Mouse (Mus musculus): Measurements from ENCODE around the gene Ano10.

- TF ChIP-seq CTCF (IDR thresholded peaks at IDR 0.05; ENCODE audit: low read depth, low read length) (no peak), GATA2 (IDR thresholded peaks at IDR 0.05; ENCODE audit: borderline replicate concordance, low read depth, low read length) (no peak)
Observed at GRCm38 (mm10) chr9:122199253-122199652, 95.0 kb downstream of the Ano10 start.

All from G1E (cell line).